ENCODE assay signal across 8 mouse cellular contexts in the genomic region with DNA sequence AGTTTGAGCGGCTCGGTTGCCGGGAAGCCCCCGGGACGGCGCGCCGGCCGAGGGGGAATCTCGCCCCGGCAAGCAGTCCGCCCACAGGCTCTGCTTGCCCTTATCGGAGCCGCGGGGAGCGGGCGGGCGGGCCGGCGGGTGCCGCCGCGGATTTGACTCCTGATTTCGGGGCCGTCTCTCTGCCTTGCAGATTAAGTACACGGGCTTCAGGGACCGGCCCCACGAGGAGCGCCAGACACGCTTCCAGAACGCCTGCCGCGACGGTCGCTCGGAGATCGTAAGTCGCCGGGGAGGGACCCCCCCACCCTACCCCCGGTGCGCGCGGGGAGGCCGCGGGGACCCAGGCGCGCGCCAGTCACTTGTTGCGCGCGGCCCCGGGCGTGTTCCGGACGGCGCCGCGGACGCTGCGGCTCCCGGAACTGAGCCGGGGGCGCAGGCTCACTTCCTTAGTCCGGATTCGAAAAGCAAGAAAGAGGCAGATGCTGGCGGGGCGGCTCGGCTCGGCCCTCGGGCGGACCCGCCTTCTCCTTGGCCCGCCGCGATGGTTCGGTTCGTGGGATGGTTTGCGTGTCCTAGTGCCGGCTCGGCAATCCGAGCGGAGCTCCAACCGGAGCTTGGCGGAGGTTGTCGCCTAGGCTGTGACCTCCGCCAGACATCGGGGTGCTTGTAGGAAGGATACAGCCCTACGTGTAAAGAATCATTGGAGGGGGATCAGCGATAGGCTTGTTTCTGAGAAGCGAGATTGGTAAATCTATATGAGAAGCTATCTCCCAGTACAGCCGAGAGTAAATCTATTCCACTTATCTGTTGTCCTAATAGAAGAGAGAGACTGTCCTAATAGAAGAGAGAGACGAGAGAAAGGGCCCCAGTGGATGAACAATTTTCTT. TPM values are rescaled to one million over a fixed set of nuclear protein-coding genes. Genes with fewer than 3 reads are reported as not detected.
DNase-seq lines count a peak whose midpoint lies in the region; ATAC-seq and TF ChIP-seq lines count a peak whose summit lies in the region.

No protein-coding gene starts in this region.

- peak overlapping the region; percentile 95 for H3K9ac ChIP-seq in intestine, embryonic 15.5 days
- peak overlapping the region; percentile 97 for H3K9ac ChIP-seq in limb, embryonic 11.5 days (ENCODE audit: low read length)
- peak overlapping the region; percentile 87 for H3K9ac ChIP-seq in midbrain, embryonic 13.5 days (replicated peaks)

- under 1% methylated on average over 92 of the region's 92 CpGs for WGBS in intestine, embryonic 15.5 days
- WGBS in limb, embryonic 11.5 days = under 1% methylated on average over 87 of the region's 92 CpGs
- WGBS in midbrain, embryonic 13.5 days = under 1% methylated on average over 90 of the region's 92 CpGs
- under 1% methylated on average over 90 of the region's 92 CpGs for WGBS in small intestine, adult 2 months

- H3K36me3 ChIP-seq in intestine, embryonic 15.5 days = no peaks in the 10 kb centered on the region
- H3K36me3 ChIP-seq in limb, embryonic 11.5 days (ENCODE audit: control insufficient read depth, insufficient read depth, low read length) = no peaks in the 10 kb centered on the region
- 0 out of 2 replicates have a peak, but pooled peaks cover 5% of the 10 kb centered on the region for H3K36me3 ChIP-seq in midbrain, embryonic 13.5 days
- peaks cover 4% of the 10 kb centered on the region for H3K36me3 ChIP-seq in small intestine, adult 2 months (ENCODE audit: control insufficient read depth, insufficient read depth, low read length)

- no peak for TF ChIP-seq CTCF in small intestine, adult 2 months (IDR thresholded peaks at IDR 0.05; ENCODE audit: extremely low read depth, insufficient read length, insufficient replicate concordance, low read depth, low read length)

- H3K4me2 ChIP-seq in intestine, embryonic 15.5 days (replicated peaks) = peak overlapping the region; percentile 64
- peak overlapping the region; percentile 65 for H3K4me2 ChIP-seq in limb, embryonic 11.5 days (ENCODE audit: low read depth, severe bottlenecking)
- H3K4me2 ChIP-seq in midbrain, embryonic 13.5 days (replicated peaks) = peak overlapping the region; percentile 74

- peak overlapping the region; percentile 89 for H3K4me3 ChIP-seq in intestine, embryonic 15.5 days (replicated peaks)
- H3K4me3 ChIP-seq in limb, embryonic 11.5 days (ENCODE audit: low read depth, low read length) = peak overlapping the region; percentile 96
- H3K4me3 ChIP-seq in midbrain, embryonic 13.5 days (replicated peaks) = peak overlapping the region; percentile 93
- peak overlapping the region; percentile 73 for H3K4me3 ChIP-seq in small intestine, adult 2 months (ENCODE audit: low read depth, low read length)

- TF ChIP-seq POLR2A in small intestine, adult 2 months (IDR thresholded peaks at IDR 0.05; ENCODE audit: low read depth, low read length) = peak; percentile 70

- H3K27me3 ChIP-seq in intestine, embryonic 15.5 days (replicated peaks) = no peaks in the 10 kb centered on the region
- no peaks in the 10 kb centered on the region for H3K27me3 ChIP-seq in limb, embryonic 11.5 days (ENCODE audit: control insufficient read depth, insufficient read depth, low read length)
- H3K27me3 ChIP-seq in midbrain, embryonic 13.5 days = no peaks in the 10 kb centered on the region
- no peaks in the 10 kb centered on the region for H3K27me3 ChIP-seq in small intestine, adult 2 months (ENCODE audit: control insufficient read depth, insufficient read depth, low read length)

- DNase-seq in T-cell, adult 2 months (ENCODE audit: low spot score) = peak; percentile 61
- peak; percentile 71 for DNase-seq in gastrocnemius, postnatal 25 days
- DNase-seq in limb, embryonic 11.5 days (ENCODE audit: low spot score) = peak; percentile 76
- no peak for DNase-seq in c-Kit-positive CD71-positive TER-119-positive erythroid progenitor cells, embryonic 14.5 days (ENCODE audit: low spot score)

- peak overlapping the region; percentile 99 for H3K27ac ChIP-seq in intestine, embryonic 15.5 days
- peak overlapping the region; percentile 97 for H3K27ac ChIP-seq in limb, embryonic 11.5 days (replicated peaks; ENCODE audit: low read depth, low read length)
- peak overlapping the region; percentile 92 for H3K27ac ChIP-seq in midbrain, embryonic 13.5 days
- peak overlapping the region; percentile 59 for H3K27ac ChIP-seq in small intestine, adult 2 months (ENCODE audit: insufficient read depth, low read depth, low read length)

- no peaks in the 10 kb centered on the region for H3K9me3 ChIP-seq in intestine, embryonic 15.5 days
- no peaks in the 10 kb centered on the region for H3K9me3 ChIP-seq in limb, embryonic 11.5 days (ENCODE audit: control insufficient read depth, low read length)
- H3K9me3 ChIP-seq in midbrain, embryonic 13.5 days = no peaks in the 10 kb centered on the region

- H3K4me1 ChIP-seq in intestine, embryonic 15.5 days (replicated peaks) = peaks cover 2% of the 10 kb centered on the region; the same call in 1 of the 2 replicates
- peaks cover 7% of the 10 kb centered on the region for H3K4me1 ChIP-seq in limb, embryonic 11.5 days (ENCODE audit: control insufficient read depth, insufficient read depth, low read length)
- peaks cover 23% of the 10 kb centered on the region for H3K4me1 ChIP-seq in midbrain, embryonic 13.5 days (replicated peaks)
- peaks cover 2% of the 10 kb centered on the region; the same call in 1 of the 2 replicates for H3K4me1 ChIP-seq in small intestine, adult 2 months (ENCODE audit: control insufficient read depth, insufficient read depth, insufficient read length, low read length)

- ATAC-seq in common myeloid progenitor, adult 5-6 weeks (replicated peaks; ENCODE audit: low read depth, poor library complexity, severe bottlenecking) = peak; percentile 17; the same call in 1 of the 2 replicates
- ATAC-seq in intestine, embryonic 15.5 days = peak; percentile 57
- no peak; the same call in 1 of the 2 replicates for ATAC-seq in limb, embryonic 11.5 days (ENCODE audit: insufficient number of reproducible peaks, low FRiP score, low TSS enrichment, low read depth)
- peak; percentile 32; the same call in 1 of the 2 replicates for ATAC-seq in midbrain, embryonic 13.5 days

RNA-seq across cellular contexts. Expression of a gene that starts 0.9 kb away (rescaled TPM):
- total RNA-seq in common myeloid progenitor, adult 5-6 weeks (2017) = 163 and 164 TPM in 2 replicates
- total RNA-seq in gastrocnemius, postnatal 25 days (2021) = 10 to 100 TPM; 42.1 to 42.2 TPM
- 38.8 and 47.1 TPM in 2 replicates for polyA plus RNA-seq in intestine, embryonic 15.5 days (2015; fragmentation: Nextera tagmentation; extraction: Ambion mirVana)
- polyA plus RNA-seq in limb, embryonic 11.5 days (2014; fragmentation: Nextera tagmentation; extraction: Ambion mirVana) = 105 TPM in 2 replicates
- polyA plus RNA-seq in midbrain, embryonic 13.5 days (2015; fragmentation: Nextera tagmentation; extraction: Ambion mirVana) = 23.2 and 25.3 TPM in 2 replicates
- polyA plus RNA-seq in small intestine, adult 2 months (2012; rRNA removed) = 2.3 and 2.9 TPM in 2 replicates

RNA-seq across cellular contexts. Expression of a gene that starts 39.8 kb away (rescaled TPM):
- total RNA-seq in common myeloid progenitor, adult 5-6 weeks (2017) = not detected in 2 replicates
- not detected for total RNA-seq in gastrocnemius, postnatal 25 days (2021)
- not detected in 2 replicates for polyA plus RNA-seq in intestine, embryonic 15.5 days (2015; fragmentation: Nextera tagmentation; extraction: Ambion mirVana)
- polyA plus RNA-seq in limb, embryonic 11.5 days (2014; fragmentation: Nextera tagmentation; extraction: Ambion mirVana) = not detected in 2 replicates
- not detected in 2 replicates for polyA plus RNA-seq in midbrain, embryonic 13.5 days (2015; fragmentation: Nextera tagmentation; extraction: Ambion mirVana)
- polyA plus RNA-seq in small intestine, adult 2 months (2012; rRNA removed) = not detected in 2 replicates

RNA-seq across cellular contexts. Expression of a gene that starts 53.6 kb away (rescaled TPM):
- total RNA-seq in common myeloid progenitor, adult 5-6 weeks (2017) = 15.8 and 18.0 TPM in 2 replicates
- total RNA-seq in gastrocnemius, postnatal 25 days (2021) = 10 to 100 TPM; 13.5 to 24.2 TPM
- polyA plus RNA-seq in intestine, embryonic 15.5 days (2015; fragmentation: Nextera tagmentation; extraction: Ambion mirVana) = 20.6 and 21.8 TPM in 2 replicates
- 29.9 and 32.5 TPM in 2 replicates for polyA plus RNA-seq in limb, embryonic 11.5 days (2014; fragmentation: Nextera tagmentation; extraction: Ambion mirVana)
- 30.5 and 33.7 TPM in 2 replicates for polyA plus RNA-seq in midbrain, embryonic 13.5 days (2015; fragmentation: Nextera tagmentation; extraction: Ambion mirVana)
- polyA plus RNA-seq in small intestine, adult 2 months (2012; rRNA removed) = 6.3 and 9.4 TPM in 2 replicates
